Mouse (Mus musculus) ES-E14 (cell line): Measurements from ENCODE around the gene Gmip. TPM values are rescaled to one million over a fixed set of nuclear protein-coding genes. Genes with fewer than 3 reads are reported as not detected.
A peak's percentile ranks its signal among the peaks of the same experiment; 100 is the strongest.

Experiments
- DNase-seq: peaks from one replicate; pipeline ENCODE4 v3.0.0-alpha.2; 2013; ENCODE audit warnings: low read depth, low spot score
- H3K27ac ChIP-seq: 2 replicates; pipeline ENCODE4 v1.5.1; 2012; ENCODE audit warnings: low read depth, mild to moderate bottlenecking, low read length, moderate library complexity, mixed read lengths; ENCODE audit not compliant: poor library complexity, insufficient read depth, severe bottlenecking
- H3K36me3 ChIP-seq: 2 replicates; pipeline ENCODE4 v1.6.1; 2012; ENCODE audit warnings: mild to moderate bottlenecking, low read length, moderate library complexity, mixed read lengths; ENCODE audit not compliant: control insufficient read depth, poor library complexity, insufficient read depth, severe bottlenecking
- H3K4me1 ChIP-seq, 2 experiments: fragments of 150-350 bp in 1 of 2; sonication (generic) in 1 of 2; 2 replicates each; pipeline ENCODE4 v1.6.1; 2012; ENCODE audit warnings: low read length in 2 of 2, mild to moderate bottlenecking in 1 of 2, mixed read lengths in 1 of 2; ENCODE audit not compliant: control insufficient read depth in 2 of 2, insufficient read depth in 2 of 2, poor library complexity in 1 of 2
- H3K4me3 ChIP-seq, 2 experiments: fragments of 150-350 bp in 1 of 2; sonication (generic) in 1 of 2; 2 replicates each; pipeline ENCODE4 v1.5.1; 2012; ENCODE audit warnings: low read length in 2 of 2, low read depth in 1 of 2, mild to moderate bottlenecking in 1 of 2, mixed read lengths in 1 of 2; ENCODE audit not compliant: insufficient read depth in 1 of 2, poor library complexity in 1 of 2, severe bottlenecking in 1 of 2
- H3K9ac ChIP-seq: 2 replicates; pipeline ENCODE4 v1.6.1; 2012; ENCODE audit warnings: low read depth, mild to moderate bottlenecking, low read length, mixed read lengths; ENCODE audit not compliant: poor library complexity, insufficient read depth, severe bottlenecking
- H3K9me3 ChIP-seq: fragments of 150-350 bp; sonication (generic); 2 replicates; pipeline ENCODE4 v1.6.1; 2012; ENCODE audit warnings: low read depth, mild to moderate bottlenecking, low read length; ENCODE audit not compliant: control insufficient read depth, insufficient read depth
- CHD2 ChIP-seq: IDR thresholded peaks from 2 replicates; pipeline ENCODE4 v1.6.1; 2014; ENCODE audit warnings: mild to moderate bottlenecking, low read depth, low read length, inconsistent platforms
- HCFC1 ChIP-seq: IDR thresholded peaks from 2 replicates; pipeline ENCODE4 v1.6.1; 2012; ENCODE audit warnings: low read length, inconsistent platforms, borderline replicate concordance; ENCODE audit not compliant: insufficient read depth
- MAFK ChIP-seq: IDR thresholded peaks from 2 replicates; pipeline ENCODE4 v1.6.1; 2014; ENCODE audit warnings: mild to moderate bottlenecking, low read depth, low read length, inconsistent platforms; ENCODE audit not compliant: insufficient read depth
- ZC3H11A ChIP-seq: IDR thresholded peaks from 2 replicates; pipeline ENCODE4 v1.6.1; 2012; ENCODE audit warnings: low read depth, mild to moderate bottlenecking, inconsistent platforms, low read length, borderline replicate concordance
- ZNF384 ChIP-seq: IDR thresholded peaks from 2 replicates; pipeline ENCODE4 v1.6.1; 2012; ENCODE audit warnings: low read depth, low read length, inconsistent platforms
- in situ Hi-C, 2 experiments: fragments of 600-800 bp; cut with MboI; formaldehyde crosslinking; loops; one replicate each; pipeline ENCODE4 v1.15.1; 2025; ENCODE audit warnings: low sequenced_read_pairs in 2 of 2, inconsistent platforms in 1 of 2; ENCODE audit not compliant: unreplicated experiment in 2 of 2
- total RNA-seq: library from RNA; depleted of rRNA; stranded (reverse); fragments of 300-350 nt; gene quantifications from 2 replicates; pipeline ENCODE4 v1.2.3, GENCODE M21; 2012

Gmip gene
- total RNA-seq, 1 experiment, result 5.9 TPM

- TF ChIP-seq MAFK (no peak), CHD2 (no peak), ZC3H11A (no peak), HCFC1 (no peak), ZNF384 (no peak)
- DNase-seq, result no peak
- Histone ChIP-seq H3K9me3 (no peaks in the 10 kb centered on the region), H3K9ac (peak overlapping the region; percentile 71), H3K4me3 (peak overlapping the region; percentile 67), H3K4me1 (peaks cover 4 to 5% of the 10 kb centered on the region in 2 experiments; a peak in 2 of 4 replicates), H3K36me3 (peaks cover 34% of the 10 kb centered on the region), H3K27ac (no peak overlapping the region)
- in situ Hi-C loops, result no loop called here
Observed at GRCm38 (mm10) chr8:69808864-69809403, 455 bp downstream of the Gmip start.

- TF ChIP-seq ZNF384, result no peak
- no peak for TF ChIP-seq CHD2
- no peak for TF ChIP-seq MAFK
- TF ChIP-seq ZC3H11A, result no peak
- no peak for TF ChIP-seq HCFC1
- Histone ChIP-seq H3K36me3 (peaks cover 30% of the 10 kb centered on the region), H3K4me1 (peaks cover 5% of the 10 kb centered on the region in 2 experiments; a peak in 2 of 4 replicates), H3K27ac (no peak overlapping the region), H3K9ac (no peak overlapping the region), H3K9me3 (no peaks in the 10 kb centered on the region), H3K4me3 (no peak overlapping the region)
- in situ Hi-C loops, result no loop called here
- no peak for DNase-seq
Observed at GRCm38 (mm10) chr8:69809820-69810219, 1.3 kb downstream of the Gmip start.

GRCm38 (mm10) chr8:69814881-69815280 is 6.4 kb downstream of the Gmip start:
- Histone ChIP-seq H3K4me1 (peaks cover 2 to 7% of the 10 kb centered on the region in 2 experiments; a peak in 1 of 4 replicates), H3K4me3 (no peak overlapping the region), H3K9ac (no peak overlapping the region), H3K9me3 (no peaks in the 10 kb centered on the region), H3K27ac (no peak overlapping the region), H3K36me3 (no peaks in the 10 kb centered on the region)
- TF ChIP-seq ZC3H11A, result no peak
- no peak for TF ChIP-seq ZNF384
- TF ChIP-seq HCFC1, result no peak
- DNase-seq, result no peak
- in situ Hi-C loops, result no loop called here

GRCm38 (mm10) chr8:69815396-69815795 is 6.9 kb downstream of the Gmip start:
- Histone ChIP-seq H3K36me3 (no peaks in the 10 kb centered on the region), H3K9ac (no peak overlapping the region)
- in situ Hi-C loops, result no loop called here

DNA sequence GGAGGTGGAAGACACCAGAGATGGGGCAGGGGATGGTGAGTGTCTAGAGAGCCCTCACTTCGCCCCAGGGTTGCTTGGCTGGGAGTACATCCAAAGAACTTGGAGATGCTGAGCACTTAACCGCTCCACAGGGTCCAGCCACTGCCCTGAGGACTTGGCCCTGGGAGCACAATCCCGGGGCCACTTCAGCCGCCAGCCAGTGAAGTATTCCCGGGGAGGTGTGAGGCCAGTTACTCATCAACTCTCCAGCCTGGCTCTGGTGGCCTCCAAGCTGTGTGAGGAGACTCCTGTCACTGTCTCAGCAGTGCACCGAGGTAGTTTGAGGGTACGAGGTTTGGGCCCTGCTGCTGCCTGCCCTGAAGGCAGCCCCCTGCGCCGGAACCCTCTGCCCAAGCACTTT is 12.0 kb downstream of the Gmip start:
- TF ChIP-seq CHD2, result no peak
- no peak overlapping the region for H3K27ac ChIP-seq
- peaks cover 0 to 17% of the 10 kb centered on the region in 2 experiments; a peak in 1 of 4 replicates for H3K4me1 ChIP-seq
- no peak overlapping the region for H3K4me3 ChIP-seq
- in situ Hi-C loops, result no loop called here
- H3K36me3 ChIP-seq, result peaks cover 5% of the 10 kb centered on the region; the same call in 1 of the 2 replicates
- H3K9ac ChIP-seq, result no peak overlapping the region
- H3K9me3 ChIP-seq, result no peaks in the 10 kb centered on the region
- DNase-seq, result no peak

More at GRCm38 (mm10) chr8:69815396-69815795, 6.9 kb downstream of the Gmip start:
- no peak overlapping the region for H3K4me3 ChIP-seq
- no peak for TF ChIP-seq CHD2
- no peak for TF ChIP-seq HCFC1
- no peak for TF ChIP-seq ZC3H11A
- no peak for TF ChIP-seq ZNF384
- no peak for TF ChIP-seq MAFK
- no peak for DNase-seq
- peaks cover 2 to 7% of the 10 kb centered on the region in 2 experiments; a peak in 1 of 4 replicates for H3K4me1 ChIP-seq
- no peak overlapping the region for H3K27ac ChIP-seq
- H3K9me3 ChIP-seq, result no peaks in the 10 kb centered on the region
